Mouse (Mus musculus): Measurements from ENCODE around the gene Map3k5.

Map3k5 gene

GRCm38 (mm10) chr10:20105575-20105974, 171.3 kb downstream of the Map3k5 start:
- DNase-seq (ENCODE audit: low spot score in 2 of 2), result no peak

GRCm38 (mm10) chr10:20107031-20107430, 172.8 kb downstream of the Map3k5 start:
- no peak for DNase-seq (ENCODE audit: low spot score in 2 of 2)

GRCm38 (mm10) chr10:20111508-20111907, 177.2 kb downstream of the Map3k5 start:
- no peak for DNase-seq (ENCODE audit: low spot score in 2 of 2)

GRCm38 (mm10) chr10:20112026-20112973, 178.0 kb downstream of the Map3k5 start:
- no peak for DNase-seq (ENCODE audit: low spot score in 2 of 2)

GRCm38 (mm10) chr10:20119504-20120425, 185.5 kb downstream of the Map3k5 start:
- no peak for DNase-seq (ENCODE audit: low spot score in 2 of 2)

- no peak for DNase-seq (ENCODE audit: low spot score in 2 of 2)
Observed at GRCm38 (mm10) chr10:20121981-20122380, 187.7 kb downstream of the Map3k5 start.

- no peak for DNase-seq (ENCODE audit: low spot score in 2 of 2)
Observed at GRCm38 (mm10) chr10:20123401-20123800, 189.1 kb downstream of the Map3k5 start.

GRCm38 (mm10) chr10:20124576-20124975, 190.3 kb downstream of the Map3k5 start:
- DNase-seq (ENCODE audit: low spot score in 2 of 2), result no peak

- DNase-seq (ENCODE audit: low spot score in 2 of 2), result peak in 1 of 2 experiments; percentile 25
Observed at GRCm38 (mm10) chr10:20125226-20125625, 191.0 kb downstream of the Map3k5 start.

GRCm38 (mm10) chr10:20132933-20133652, 198.8 kb downstream of the Map3k5 start:
- DNase-seq (ENCODE audit: low spot score in 2 of 2), result no peak

- no peak for DNase-seq (ENCODE audit: low spot score in 2 of 2)
Observed at GRCm38 (mm10) chr10:20135350-20136058, 201.2 kb downstream of the Map3k5 start.

- DNase-seq (ENCODE audit: low spot score in 2 of 2), result no peak
Observed at GRCm38 (mm10) chr10:20136505-20136904, 202.2 kb downstream of the Map3k5 start.

- no peak for DNase-seq (ENCODE audit: low spot score in 2 of 2)
Observed at GRCm38 (mm10) chr10:20141376-20141775, 207.1 kb downstream of the Map3k5 start.

GRCm38 (mm10) chr10:20148130-20148772, 214.0 kb downstream of the Map3k5 start, which contains the start of gene Map7:
Map7 (plus strand) TSS chr10:20148471.
- DNase-seq (ENCODE audit: low spot score in 2 of 2), result no peak

GRCm38 (mm10) chr10:20148773-20149120, 214.5 kb downstream of the Map3k5 start:
- DNase-seq (ENCODE audit: low spot score in 2 of 2), result peak; percentile 18 to 22

- DNase-seq (ENCODE audit: low spot score in 2 of 2), result no peak
Observed at GRCm38 (mm10) chr10:20149121-20149834, 215.0 kb downstream of the Map3k5 start.

GRCm38 (mm10) chr10:20149835-20150355, 215.6 kb downstream of the Map3k5 start:
- no peak for DNase-seq (ENCODE audit: low spot score in 2 of 2)

GRCm38 (mm10) chr10:20152131-20152530, 217.9 kb downstream of the Map3k5 start:
- DNase-seq (ENCODE audit: low spot score in 2 of 2), result no peak

- no peak for DNase-seq (ENCODE audit: low spot score in 2 of 2)
Observed at GRCm38 (mm10) chr10:20153507-20153906, 219.2 kb downstream of the Map3k5 start.

- no peak for DNase-seq (ENCODE audit: low spot score in 2 of 2)
Observed at GRCm38 (mm10) chr10:20155401-20155800, 221.1 kb downstream of the Map3k5 start.

Data from spleen, postnatal 14 days (tissue).